Mouse (Mus musculus) C2C12 (cell line): ENCODE measurements around the gene Col11a2. TPM values are rescaled to one million over a fixed set of nuclear protein-coding genes. Genes with fewer than 3 reads are reported as not detected.

Experiments used
- H3K27me3 ChIP-seq: one replicate; pipeline ENCODE4 v1.6.1; 2011; ENCODE audit not compliant: control insufficient read depth, insufficient read depth, insufficient read length
- H3K36me3 ChIP-seq: one replicate; pipeline ENCODE4 v1.6.1; 2011; ENCODE audit not compliant: control insufficient read depth, insufficient read depth
- H3K4me3 ChIP-seq: one replicate; pipeline ENCODE4 v1.5.1; 2011; ENCODE audit warnings: mild to moderate bottlenecking, control low read depth; ENCODE audit not compliant: poor library complexity, insufficient read depth, severe bottlenecking
- H3K79me2 ChIP-seq: one replicate; pipeline ENCODE4 v1.6.1; 2011; ENCODE audit not compliant: control insufficient read depth, insufficient read depth
- H3K79me3 ChIP-seq: one replicate; pipeline ENCODE4 v1.6.1; 2011; ENCODE audit warnings: low read depth, control low read depth
- H3ac ChIP-seq: one replicate; pipeline ENCODE3; 2011; ENCODE audit warnings: low read depth; ENCODE audit not compliant: control insufficient read depth, insufficient read length
- CEBPB ChIP-seq: IDR thresholded peaks from one replicate; pipeline ENCODE4 v1.6.1; 2011; ENCODE audit warnings: low read depth, mild to moderate bottlenecking, control low read depth, moderate library complexity
- CTCF ChIP-seq: IDR thresholded peaks from one replicate; pipeline ENCODE4 v1.5.1; 2011; ENCODE audit not compliant: control insufficient read depth, insufficient read depth, insufficient read length
- FOSL1 ChIP-seq: IDR thresholded peaks from one replicate; pipeline ENCODE4 v1.8.0; 2011; ENCODE audit warnings: mild to moderate bottlenecking, low read length; ENCODE audit not compliant: poor library complexity, insufficient read depth, severe bottlenecking
- MAX ChIP-seq: IDR thresholded peaks from one replicate; pipeline ENCODE4 v1.6.1; 2011; ENCODE audit warnings: mild to moderate bottlenecking, control low read depth
- MYOD1 ChIP-seq: IDR thresholded peaks from one replicate; pipeline ENCODE4 v1.6.1; 2011; ENCODE audit warnings: low read depth; ENCODE audit not compliant: control insufficient read depth, insufficient read length
- MYOG ChIP-seq: IDR thresholded peaks from one replicate; pipeline ENCODE4 v1.6.1; 2011; ENCODE audit not compliant: control insufficient read depth, insufficient read length; ENCODE audit errors: extremely low read depth
- USF1 ChIP-seq: IDR thresholded peaks from one replicate; pipeline ENCODE4 v1.6.1; 2011; ENCODE audit warnings: low read depth, mild to moderate bottlenecking, control low read depth, moderate library complexity
- polyA plus RNA-seq: library from polyadenylated mRNA; unstranded; fragments of >200 nt; fragmentation: generic; extraction: Trizol; gene quantifications from one replicate; pipeline ENCODE4 v1.2.1, GENCODE M21; 2012; ENCODE audit warnings: missing spikeins

Col11a2 gene
- polyA plus RNA-seq, 1 experiment = 0.77 TPM

- H3K36me3 ChIP-seq = peaks cover 42% of the 10 kb centered on the region
These were observed 7.0 kb upstream of the Col11a2 start for GRCm38 (mm10) chr17:34032174-34032632.

GRCm38 (mm10) chr17:34032806-34033205 is 6.4 kb upstream of the Col11a2 start:
- Histone ChIP-seq H3K79me2 (peaks cover 57% of the 10 kb centered on the region), H3ac (peak overlapping the region; percentile 91), H3K4me3 (peak overlapping the region; percentile 96), H3K79me3 (peaks cover 32% of the 10 kb centered on the region), H3K27me3 (no peaks in the 10 kb centered on the region), H3K36me3 (peaks cover 48% of the 10 kb centered on the region)
- no peak for TF ChIP-seq USF1
- TF ChIP-seq CTCF = no peak
- no peak for TF ChIP-seq MYOD1
- no peak for TF ChIP-seq FOSL1
- no peak for TF ChIP-seq MYOG
- no peak for TF ChIP-seq MAX
- no peak for TF ChIP-seq CEBPB

More at GRCm38 (mm10) chr17:34032174-34032632, 7.0 kb upstream of the Col11a2 start:
- TF ChIP-seq FOSL1 (no peak), CTCF (no peak), MAX (peak; percentile 73), CEBPB (no peak), USF1 (no peak), MYOG (no peak), MYOD1 (no peak)
- peak overlapping the region; percentile 91 for H3ac ChIP-seq
- H3K79me3 ChIP-seq = peaks cover 32% of the 10 kb centered on the region
- H3K27me3 ChIP-seq = no peaks in the 10 kb centered on the region
- peaks cover 57% of the 10 kb centered on the region for H3K79me2 ChIP-seq
- H3K4me3 ChIP-seq = peak overlapping the region; percentile 96

- peak overlapping the region; percentile 15 for H3K4me3 ChIP-seq
- peak overlapping the region; percentile 91 for H3ac ChIP-seq
- H3K27me3 ChIP-seq = no peaks in the 10 kb centered on the region
- peaks cover 32% of the 10 kb centered on the region for H3K79me3 ChIP-seq
- H3K36me3 ChIP-seq = peaks cover 44% of the 10 kb centered on the region
- peaks cover 55% of the 10 kb centered on the region for H3K79me2 ChIP-seq
- TF ChIP-seq FOSL1 (no peak), MAX (no peak), CTCF (no peak), MYOD1 (no peak), CEBPB (no peak), MYOG (no peak), USF1 (no peak)
These were observed 5.8 kb upstream of the Col11a2 start for GRCm38 (mm10) chr17:34033441-34033840.

- H3K27me3 ChIP-seq = no peaks in the 10 kb centered on the region
- peaks cover 38% of the 10 kb centered on the region for H3K36me3 ChIP-seq
- H3K4me3 ChIP-seq = no peak overlapping the region
- TF ChIP-seq MYOG (no peak), CTCF (peak; percentile 38)
- H3K79me2 ChIP-seq = peaks cover 49% of the 10 kb centered on the region
- peaks cover 29% of the 10 kb centered on the region for H3K79me3 ChIP-seq
- no peak overlapping the region for H3ac ChIP-seq
These were observed 5.2 kb upstream of the Col11a2 start for GRCm38 (mm10) chr17:34034064-34034463.

- Histone ChIP-seq H3K27me3 (no peaks in the 10 kb centered on the region), H3K4me3 (no peak overlapping the region), H3K79me2 (peaks cover 35% of the 10 kb centered on the region), H3K79me3 (peaks cover 14% of the 10 kb centered on the region), H3K36me3 (peaks cover 25% of the 10 kb centered on the region), H3ac (no peak overlapping the region)
- no peak for TF ChIP-seq FOSL1
- no peak for TF ChIP-seq CTCF
- TF ChIP-seq MYOD1 = no peak
- no peak for TF ChIP-seq CEBPB
- TF ChIP-seq USF1 = no peak
- TF ChIP-seq MAX = no peak
- TF ChIP-seq MYOG = no peak
These were observed 3.7 kb upstream of the Col11a2 start for GRCm38 (mm10) chr17:34035517-34035916.

GRCm38 (mm10) chr17:34036647-34037046 is 2.6 kb upstream of the Col11a2 start:
- no peaks in the 10 kb centered on the region for H3K27me3 ChIP-seq
- H3K79me2 ChIP-seq = peaks cover 26% of the 10 kb centered on the region
- TF ChIP-seq MAX (no peak), USF1 (no peak), MYOD1 (no peak), CTCF (no peak), CEBPB (no peak), MYOG (no peak), FOSL1 (no peak)
- H3K4me3 ChIP-seq = no peak overlapping the region
- H3K79me3 ChIP-seq = peaks cover 6% of the 10 kb centered on the region
- H3ac ChIP-seq = no peak overlapping the region
- peaks cover 25% of the 10 kb centered on the region for H3K36me3 ChIP-seq
